Mouse (Mus musculus) ES-E14 (cell line): ENCODE data around the gene Cbx8. TPM values are rescaled to one million over a fixed set of nuclear protein-coding genes. Genes with fewer than 3 reads are reported as not detected.
A peak's percentile ranks its signal among the peaks of the same experiment; 100 is the strongest.

ENCODE experiments used
- DNase-seq: peaks from one replicate; pipeline ENCODE4 v3.0.0-alpha.2; 2013; ENCODE audit warnings: low read depth, low spot score
- H3K27ac ChIP-seq: 2 replicates; pipeline ENCODE4 v1.5.1; 2012; ENCODE audit warnings: low read depth, mild to moderate bottlenecking, low read length, moderate library complexity, mixed read lengths; ENCODE audit not compliant: poor library complexity, insufficient read depth, severe bottlenecking
- H3K36me3 ChIP-seq: 2 replicates; pipeline ENCODE4 v1.6.1; 2012; ENCODE audit warnings: mild to moderate bottlenecking, low read length, moderate library complexity, mixed read lengths; ENCODE audit not compliant: control insufficient read depth, poor library complexity, insufficient read depth, severe bottlenecking
- H3K4me1 ChIP-seq, 2 experiments: fragments of 150-350 bp in 1 of 2; sonication (generic) in 1 of 2; 2 replicates each; pipeline ENCODE4 v1.6.1; 2012; ENCODE audit warnings: low read length in 2 of 2, mild to moderate bottlenecking in 1 of 2, mixed read lengths in 1 of 2; ENCODE audit not compliant: control insufficient read depth in 2 of 2, insufficient read depth in 2 of 2, poor library complexity in 1 of 2
- H3K4me3 ChIP-seq, 2 experiments: fragments of 150-350 bp in 1 of 2; sonication (generic) in 1 of 2; 2 replicates each; pipeline ENCODE4 v1.5.1; 2012; ENCODE audit warnings: low read length in 2 of 2, low read depth in 1 of 2, mild to moderate bottlenecking in 1 of 2, mixed read lengths in 1 of 2; ENCODE audit not compliant: insufficient read depth in 1 of 2, poor library complexity in 1 of 2, severe bottlenecking in 1 of 2
- H3K9ac ChIP-seq: 2 replicates; pipeline ENCODE4 v1.6.1; 2012; ENCODE audit warnings: low read depth, mild to moderate bottlenecking, low read length, mixed read lengths; ENCODE audit not compliant: poor library complexity, insufficient read depth, severe bottlenecking
- H3K9me3 ChIP-seq: fragments of 150-350 bp; sonication (generic); 2 replicates; pipeline ENCODE4 v1.6.1; 2012; ENCODE audit warnings: low read depth, mild to moderate bottlenecking, low read length; ENCODE audit not compliant: control insufficient read depth, insufficient read depth
- CHD2 ChIP-seq: IDR thresholded peaks from 2 replicates; pipeline ENCODE4 v1.6.1; 2014; ENCODE audit warnings: mild to moderate bottlenecking, low read depth, low read length, inconsistent platforms
- HCFC1 ChIP-seq: IDR thresholded peaks from 2 replicates; pipeline ENCODE4 v1.6.1; 2012; ENCODE audit warnings: low read length, inconsistent platforms, borderline replicate concordance; ENCODE audit not compliant: insufficient read depth
- MAFK ChIP-seq: IDR thresholded peaks from 2 replicates; pipeline ENCODE4 v1.6.1; 2014; ENCODE audit warnings: mild to moderate bottlenecking, low read depth, low read length, inconsistent platforms; ENCODE audit not compliant: insufficient read depth
- ZC3H11A ChIP-seq: IDR thresholded peaks from 2 replicates; pipeline ENCODE4 v1.6.1; 2012; ENCODE audit warnings: low read depth, mild to moderate bottlenecking, inconsistent platforms, low read length, borderline replicate concordance
- ZNF384 ChIP-seq: IDR thresholded peaks from 2 replicates; pipeline ENCODE4 v1.6.1; 2012; ENCODE audit warnings: low read depth, low read length, inconsistent platforms
- in situ Hi-C, 2 experiments: fragments of 600-800 bp; cut with MboI; formaldehyde crosslinking; loops; one replicate each; pipeline ENCODE4 v1.15.1; 2025; ENCODE audit warnings: low sequenced_read_pairs in 2 of 2, inconsistent platforms in 1 of 2; ENCODE audit not compliant: unreplicated experiment in 2 of 2
- total RNA-seq: library from RNA; depleted of rRNA; stranded (reverse); fragments of 300-350 nt; gene quantifications from 2 replicates; pipeline ENCODE4 v1.2.3, GENCODE M21; 2012

Gene Cbx8
- total RNA-seq, 1 experiment = 1.2 TPM

DNA sequence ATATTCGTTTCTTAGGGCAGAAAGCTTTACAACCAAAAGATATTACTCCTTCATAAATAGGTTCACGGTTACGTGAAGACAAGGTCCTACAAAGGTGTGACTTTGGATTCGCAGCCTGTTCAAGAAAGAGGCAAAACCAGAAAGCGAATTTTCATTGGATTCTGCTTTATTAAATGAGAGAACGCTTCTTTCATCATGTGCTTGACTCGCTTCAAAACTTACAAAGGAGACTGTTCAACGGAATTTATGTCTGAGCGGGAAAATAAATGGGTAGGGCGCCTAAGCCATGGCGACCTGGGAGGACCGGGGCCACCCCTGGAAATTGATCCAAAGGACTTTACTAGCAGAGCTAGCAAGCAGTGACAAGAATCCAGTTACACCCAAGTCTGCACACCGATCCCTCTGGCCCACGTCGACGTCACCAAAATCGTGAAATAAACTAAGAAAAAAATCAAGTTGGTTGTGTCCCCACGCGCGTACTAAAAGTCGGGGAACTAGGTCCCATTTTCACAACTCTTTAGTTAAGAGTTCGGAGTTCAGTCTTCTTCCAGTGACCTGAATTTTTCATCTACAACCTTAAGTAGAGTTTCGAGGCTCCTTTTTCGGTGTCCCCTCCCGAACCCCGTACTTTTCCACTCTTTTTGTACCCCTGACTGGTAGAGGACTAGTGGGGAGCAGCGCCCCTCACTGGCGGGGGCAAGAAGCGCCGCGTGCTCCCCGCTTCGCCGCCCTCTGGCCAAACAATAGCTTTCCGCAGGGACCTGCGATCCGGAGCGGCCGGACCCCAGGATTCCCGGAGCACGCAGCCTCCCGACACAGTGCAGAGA, 18.5 kb downstream of the Cbx8 start:
- peaks cover 0 to 3% of the 10 kb centered on the region in 2 experiments; a peak in 1 of 4 replicates for H3K4me1 ChIP-seq
- H3K9me3 ChIP-seq = no peaks in the 10 kb centered on the region
- H3K4me3 ChIP-seq = peak overlapping the region; percentile 77 to 80
- peaks cover 13% of the 10 kb centered on the region; the same call in 1 of the 2 replicates for H3K36me3 ChIP-seq
- TF ChIP-seq HCFC1 (no peak), MAFK (no peak), ZNF384 (no peak)
- no peak overlapping the region for H3K27ac ChIP-seq
- in situ Hi-C loops = no loop called here
- no peak for DNase-seq
- H3K9ac ChIP-seq = peak overlapping the region; percentile 94

GRCm38 (mm10) chr11:119021180-119021579, 19.6 kb downstream of the Cbx8 start:
- H3K4me3 ChIP-seq = no peak overlapping the region
- DNase-seq = no peak
- no peaks in the 10 kb centered on the region for H3K9me3 ChIP-seq
- no peak for TF ChIP-seq CHD2
- TF ChIP-seq ZNF384 = no peak
- TF ChIP-seq HCFC1 = no peak
- TF ChIP-seq ZC3H11A = no peak
- TF ChIP-seq MAFK = no peak
- H3K27ac ChIP-seq = no peak overlapping the region
- H3K36me3 ChIP-seq = peaks cover 3% of the 10 kb centered on the region; the same call in 1 of the 2 replicates
- H3K9ac ChIP-seq = no peak overlapping the region
- peaks cover 0 to 3% of the 10 kb centered on the region in 2 experiments; a peak in 1 of 4 replicates for H3K4me1 ChIP-seq
- in situ Hi-C loops = no loop called here

GRCm38 (mm10) chr11:119017506-119017905, 23.3 kb downstream of the Cbx8 start:
- no peak for DNase-seq
- TF ChIP-seq ZNF384 (no peak), CHD2 (no peak), MAFK (no peak), HCFC1 (no peak), ZC3H11A (no peak)
- Histone ChIP-seq H3K4me1 (no peaks in the 10 kb centered on the region), H3K9ac (no peak overlapping the region), H3K36me3 (no peaks in the 10 kb centered on the region), H3K9me3 (no peaks in the 10 kb centered on the region), H3K4me3 (no peak overlapping the region), H3K27ac (no peak overlapping the region)
- in situ Hi-C loops = no loop called here

DNA sequence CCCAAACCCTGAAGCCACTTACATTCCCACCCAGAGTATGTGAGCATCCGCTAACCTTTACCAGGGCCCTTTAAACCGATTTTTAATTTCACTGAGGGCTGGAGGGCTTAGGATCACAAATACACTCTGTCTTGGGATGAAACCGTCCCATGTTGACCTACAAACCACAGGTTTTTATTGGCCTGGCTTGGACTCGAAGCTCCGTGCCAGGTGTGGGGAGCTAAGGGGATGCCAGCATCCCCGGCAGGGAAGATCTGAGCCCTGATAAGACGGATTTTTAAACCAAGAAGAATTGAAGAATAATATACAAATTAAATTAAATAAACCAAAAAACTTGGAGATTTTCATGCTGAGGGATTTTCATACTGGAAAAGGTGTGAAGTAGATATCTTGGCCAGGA, 26.3 kb downstream of the Cbx8 start:
- Histone ChIP-seq H3K4me1 (no peaks in the 10 kb centered on the region), H3K4me3 (no peak overlapping the region), H3K9ac (no peak overlapping the region), H3K36me3 (no peaks in the 10 kb centered on the region), H3K27ac (no peak overlapping the region), H3K9me3 (no peaks in the 10 kb centered on the region)
- in situ Hi-C loops = no loop called here
- DNase-seq = no peak
- TF ChIP-seq ZNF384 = no peak
- no peak for TF ChIP-seq ZC3H11A
- TF ChIP-seq CHD2 = no peak
- no peak for TF ChIP-seq HCFC1
- TF ChIP-seq MAFK = no peak
